ENCODE assay signal across 24 mouse cellular contexts in the genomic region with DNA sequence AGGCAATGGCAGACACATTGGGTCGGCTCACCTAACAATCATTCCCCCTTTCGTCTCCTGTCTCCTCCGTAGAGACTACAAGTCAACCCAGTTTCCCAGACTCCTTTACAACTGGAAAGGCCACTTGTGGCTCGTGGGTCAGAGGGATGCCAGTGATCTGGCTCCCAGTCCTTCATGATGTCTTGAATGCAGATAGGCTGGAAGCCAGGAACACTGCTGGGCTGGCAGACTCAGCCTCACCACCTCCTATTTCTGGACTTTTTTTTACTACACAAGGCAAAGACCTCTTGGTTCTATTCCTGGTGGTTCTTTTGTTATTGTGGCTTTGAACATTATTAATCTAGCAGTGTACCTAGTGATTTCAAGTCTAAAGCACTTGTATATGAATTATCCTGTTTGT. TPM values are rescaled to one million over a fixed set of nuclear protein-coding genes. Genes with fewer than 3 reads are reported as not detected.
"Had no signal": no experiment of that assay in that cellular context is flagged by ENCODE, and none has a peak within 500 bp of the region (broad histone marks: within the 10 kb centered on the region; RNA-seq: fewer than 3 reads in every experiment).

No protein-coding gene starts in this region.

- H3K4me1 ChIP-seq: heart, embryonic 12.5 days; hindbrain, embryonic 13.5 days; hindbrain, embryonic 15.5 days; kidney, embryonic 15.5 days; limb, embryonic 13.5 days; limb, embryonic 15.5 days had no signal

- H3K36me3 ChIP-seq: heart, embryonic 12.5 days; hindbrain, embryonic 13.5 days; hindbrain, embryonic 15.5 days; kidney, embryonic 15.5 days; limb, embryonic 13.5 days; limb, embryonic 15.5 days; liver, embryonic 12.5 days had no signal

- H3K9me3 ChIP-seq: heart, embryonic 12.5 days; hindbrain, embryonic 13.5 days; hindbrain, embryonic 15.5 days; kidney, embryonic 15.5 days; limb, embryonic 13.5 days; limb, embryonic 15.5 days; liver, embryonic 12.5 days had no signal

- DNase-seq: forebrain, postnatal 0 days; gastrocnemius, postnatal 14 days; gastrocnemius, postnatal 36 days; heart, adult 18-20 months; kidney, adult 11 months; kidney, adult 2 months; kidney, adult 9 months; kidney, postnatal 14 days; kidney, postnatal 36 days; layer of hippocampus, adult 9-11 months; layer of hippocampus, postnatal 36 days; left cerebral cortex, postnatal 4 days had no signal

- H3K4me3 ChIP-seq: heart, embryonic 12.5 days; hindbrain, embryonic 13.5 days; hindbrain, embryonic 15.5 days; kidney, embryonic 15.5 days; limb, embryonic 13.5 days; limb, embryonic 15.5 days; liver, embryonic 12.5 days had no signal

- H3K27me3 ChIP-seq: heart, embryonic 12.5 days; hindbrain, embryonic 13.5 days; hindbrain, embryonic 15.5 days; kidney, embryonic 15.5 days; limb, embryonic 13.5 days; limb, embryonic 15.5 days had no signal

- H3K27ac ChIP-seq: hindbrain, embryonic 13.5 days; hindbrain, embryonic 15.5 days; hindbrain, postnatal 0 days; kidney, embryonic 15.5 days; kidney, postnatal 0 days; limb, embryonic 13.5 days; limb, embryonic 15.5 days; liver, embryonic 12.5 days; liver, embryonic 14.5 days had no signal

RNA-seq across cellular contexts. Expression of a gene that starts 24.1 kb away (rescaled TPM):
- total RNA-seq: gastrocnemius, adult 18-20 months; gastrocnemius, adult 8-10 months; gastrocnemius, postnatal 14 days; gastrocnemius, postnatal 36 days had no signal
- polyA plus RNA-seq: liver, embryonic 12.5 days; liver, embryonic 14.5 days had no signal
